Mouse (Mus musculus) lung, embryonic 15.5 days (tissue): ENCODE data around the gene Fdxacb1. TPM values are rescaled to one million over a fixed set of nuclear protein-coding genes. Genes with fewer than 3 reads are reported as not detected.

Experiments
- ATAC-seq: fragments of 200-750 bp; cut with Nextera tagmentation; 2 replicates; pipeline ENCODE4 v1.8.0; 2017; ENCODE audit warnings: moderate number of reproducible peaks, borderline replicate concordance; ENCODE audit not compliant: low FRiP score, low TSS enrichment; ENCODE audit errors: extremely low read depth
- H3K27ac ChIP-seq: fragments of 300-500 bp; sonication (generic); 2 replicates; pipeline ENCODE4 v1.5.1; 2015; ENCODE audit warnings: moderate library complexity, mild to moderate bottlenecking, inconsistent platforms
- H3K27me3 ChIP-seq: fragments of 300-500 bp; sonication (generic); 2 replicates; pipeline ENCODE4 v1.6.1; 2015; ENCODE audit warnings: inconsistent platforms
- H3K36me3 ChIP-seq: fragments of 300-500 bp; sonication (generic); 2 replicates; pipeline ENCODE4 v1.6.1; 2015; ENCODE audit warnings: inconsistent platforms
- H3K4me1 ChIP-seq: fragments of 300-500 bp; sonication (generic); 2 replicates; pipeline ENCODE4 v1.6.1; 2015; ENCODE audit warnings: inconsistent platforms
- H3K4me2 ChIP-seq: fragments of 300-500 bp; sonication (generic); 2 replicates; pipeline ENCODE4 v1.6.1; 2015; ENCODE audit warnings: inconsistent platforms, mild to moderate bottlenecking, moderate library complexity
- H3K4me3 ChIP-seq: fragments of 300-500 bp; sonication (generic); 2 replicates; pipeline ENCODE4 v1.5.1; 2015; ENCODE audit warnings: mild to moderate bottlenecking, inconsistent platforms
- H3K9ac ChIP-seq: fragments of 300-500 bp; sonication (generic); 2 replicates; pipeline ENCODE4 v1.6.1; 2015; ENCODE audit warnings: inconsistent platforms
- H3K9me3 ChIP-seq: fragments of 300-500 bp; sonication (generic); 2 replicates; pipeline ENCODE4 v1.6.1; 2016; ENCODE audit warnings: inconsistent platforms
- WGBS: fragments of 180-500 bp; shearing (Covaris S2); methylation state at CpG from one replicate; pipeline ENCODE4 v1.1.7; 2015; 5-methylcytosine and 5-hydroxymethylcytosine counted together
- polyA plus RNA-seq: library from polyadenylated mRNA; unstranded; fragments of >200 nt; fragmentation: Nextera tagmentation; extraction: Ambion mirVana; gene quantifications from 2 replicates; pipeline ENCODE4 v1.2.1, GENCODE M21; 2015

The Fdxacb1 gene
- polyA plus RNA-seq, 1 experiment from 2014 or later: 11.3 TPM

- ATAC-seq: no peak
- H3K4me3 ChIP-seq: no peak overlapping the region
- H3K4me1 ChIP-seq: peaks cover 24% of the 10 kb centered on the region; the same call in 1 of the 2 replicates
- H3K27ac ChIP-seq: no peak overlapping the region
- 26% methylated on average over 4 of the region's 4 CpGs for WGBS
- no peak overlapping the region for H3K9ac ChIP-seq
- H3K36me3 ChIP-seq: no peaks in the 10 kb centered on the region
- no peaks in the 10 kb centered on the region for H3K9me3 ChIP-seq
- H3K27me3 ChIP-seq: no peaks in the 10 kb centered on the region
- no peak overlapping the region for H3K4me2 ChIP-seq
These were observed 38.4 kb upstream of the Fdxacb1 start for GRCm38 (mm10) chr9:50729600-50729999.

- no peak for ATAC-seq
- Histone ChIP-seq H3K36me3 (no peaks in the 10 kb centered on the region), H3K4me2 (no peak overlapping the region), H3K4me1 (peaks cover 8% of the 10 kb centered on the region; the same call in 1 of the 2 replicates), H3K9ac (no peak overlapping the region), H3K27me3 (no peaks in the 10 kb centered on the region), H3K9me3 (no peaks in the 10 kb centered on the region), H3K27ac (no peak overlapping the region), H3K4me3 (no peak overlapping the region)
- WGBS: 16% methylated on average over 4 of the region's 4 CpGs
These were observed 35.5 kb upstream of the Fdxacb1 start for GRCm38 (mm10) chr9:50732560-50732959.

DNA sequence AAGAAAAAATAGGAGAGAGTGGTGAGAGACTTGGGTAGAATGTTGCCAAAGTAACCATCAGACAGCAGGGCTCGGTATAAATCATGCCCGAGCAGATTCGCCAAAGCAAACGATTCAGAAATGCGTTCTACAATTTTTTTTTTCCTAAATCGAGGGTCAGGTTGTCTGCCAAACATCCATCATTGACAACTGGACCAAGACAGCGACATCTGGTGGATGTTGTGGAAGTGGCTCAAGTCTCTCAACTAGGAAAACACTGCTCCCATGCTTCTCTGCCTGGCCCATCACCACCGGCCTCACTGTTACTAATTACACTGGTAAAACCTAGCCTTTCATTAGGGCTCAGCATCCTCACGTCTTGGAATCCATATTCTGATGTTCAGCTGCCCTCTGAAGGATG is 33.0 kb upstream of the Fdxacb1 start:
- no peaks in the 10 kb centered on the region for H3K9me3 ChIP-seq
- ATAC-seq: no peak
- no peak overlapping the region for H3K4me3 ChIP-seq
- no peaks in the 10 kb centered on the region for H3K27me3 ChIP-seq
- no peak overlapping the region for H3K4me2 ChIP-seq
- WGBS: 2% methylated on average over 9 of the region's 9 CpGs
- H3K36me3 ChIP-seq: no peaks in the 10 kb centered on the region
- H3K4me1 ChIP-seq: peaks cover 9% of the 10 kb centered on the region
- H3K9ac ChIP-seq: no peak overlapping the region
- H3K27ac ChIP-seq: no peak overlapping the region

DNA sequence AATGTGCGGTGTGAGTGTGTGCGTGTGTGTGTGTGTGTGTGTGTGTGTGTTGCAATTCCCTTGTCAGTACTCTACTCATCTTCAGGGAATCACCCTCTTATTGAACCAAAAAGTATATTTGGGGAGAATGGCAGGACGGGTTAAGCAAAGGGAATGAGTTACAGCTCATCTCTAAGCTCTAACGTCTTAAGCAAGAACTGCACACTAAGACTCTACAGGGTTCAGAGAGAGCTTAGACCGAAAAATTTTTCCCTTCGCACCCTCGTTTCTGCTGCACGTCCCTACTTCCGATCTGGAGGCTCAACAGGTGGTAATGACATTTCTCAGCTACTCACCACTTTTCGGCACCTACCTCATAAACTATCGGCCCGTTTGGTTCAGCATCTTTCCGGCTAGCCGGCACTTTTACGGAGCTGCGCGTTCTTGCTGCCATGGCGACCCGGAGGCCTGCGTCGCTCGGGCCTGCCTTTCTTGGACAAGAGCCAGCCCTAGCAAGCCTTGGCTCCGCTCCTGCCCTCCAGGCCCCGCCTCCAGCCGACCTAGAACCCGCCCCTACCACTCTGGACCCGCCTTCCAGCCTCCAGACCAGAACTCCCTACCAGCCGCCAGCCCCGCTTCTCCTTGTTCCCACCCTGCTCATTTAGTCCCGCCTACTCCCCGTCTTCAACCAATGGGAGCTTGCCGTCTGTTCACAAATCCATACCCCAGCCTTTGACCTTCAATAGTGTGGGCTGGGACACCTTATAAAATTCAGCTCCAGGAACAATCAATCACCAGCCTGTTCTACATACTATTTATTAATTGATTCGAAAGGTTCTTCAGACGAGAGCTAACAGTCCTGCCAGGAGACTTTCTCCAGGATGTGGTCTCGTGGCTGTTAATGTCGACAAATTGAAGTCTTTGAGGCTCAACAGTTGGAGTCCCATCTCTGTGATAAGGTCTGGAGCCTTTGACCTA is 28.8 kb upstream of the Fdxacb1 start, which contains the start of gene Dixdc1:
Gene Dixdc1, minus strand, starts transcription at position 604 of the 957 bp plus-strand sequence.
- H3K27me3 ChIP-seq: no peaks in the 10 kb centered on the region
- H3K4me1 ChIP-seq: peaks cover 9% of the 10 kb centered on the region
- H3K9me3 ChIP-seq: no peaks in the 10 kb centered on the region
- WGBS: 12% methylated on average over 36 of the region's 36 CpGs
- no peak within 1 kb of the TSS for H3K9ac ChIP-seq
- peak within 1 kb of the TSS; percentile 35 for H3K4me3 ChIP-seq
- H3K4me2 ChIP-seq: peak within 1 kb of the TSS; percentile 59
- peak; percentile 97 for ATAC-seq
- no peaks in the 10 kb centered on the region for H3K36me3 ChIP-seq
- H3K27ac ChIP-seq: no peak within 1 kb of the TSS

DNA sequence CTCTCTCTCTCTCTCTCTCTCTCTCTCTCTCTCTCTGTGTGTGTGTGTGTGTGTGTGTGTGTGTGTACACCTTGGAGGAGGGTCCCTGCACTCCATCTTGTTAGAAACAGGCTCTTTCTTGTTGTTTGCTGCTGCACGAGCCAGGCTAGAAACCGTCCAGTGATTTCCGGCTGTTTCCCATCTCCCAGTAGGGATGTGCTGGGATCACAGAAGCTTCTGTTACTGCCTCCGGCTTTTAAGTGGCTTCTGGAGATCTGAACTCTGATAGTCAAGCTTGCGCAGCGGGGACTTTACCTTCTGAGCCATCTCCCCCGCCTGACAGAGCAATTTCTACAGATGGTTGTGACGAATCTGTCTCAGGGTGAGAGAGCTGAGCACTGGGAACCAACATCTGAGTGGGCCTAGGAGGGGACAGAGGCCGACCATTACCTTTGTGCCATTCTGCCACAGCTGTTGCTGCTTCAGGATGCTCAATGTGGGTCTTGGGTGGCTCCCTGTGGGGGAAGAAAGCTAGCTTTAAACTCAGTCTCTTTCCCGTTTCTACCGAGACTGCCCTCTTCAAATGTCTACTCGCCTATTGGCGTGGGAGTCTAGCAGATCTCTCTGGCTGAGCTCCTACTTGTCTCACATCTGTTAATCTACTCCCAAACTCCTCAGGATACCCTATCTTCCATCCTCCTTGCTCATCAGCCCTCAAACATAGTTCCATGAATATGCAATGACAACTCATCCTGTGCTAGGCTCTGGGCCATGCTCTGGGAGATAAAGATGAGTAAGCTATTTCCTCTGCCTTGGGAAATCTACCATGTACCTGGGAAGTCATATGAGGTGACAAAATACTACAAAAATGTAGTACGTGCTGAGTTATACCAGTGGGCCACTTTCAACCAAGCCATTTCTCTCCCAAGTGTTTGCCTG is 26.9 kb upstream of the Fdxacb1 start:
- Histone ChIP-seq H3K4me3 (no peak overlapping the region), H3K27ac (no peak overlapping the region), H3K27me3 (no peaks in the 10 kb centered on the region), H3K9me3 (no peaks in the 10 kb centered on the region), H3K36me3 (no peaks in the 10 kb centered on the region), H3K9ac (no peak overlapping the region), H3K4me1 (peaks cover 9% of the 10 kb centered on the region), H3K4me2 (no peak overlapping the region)
- no peak for ATAC-seq
- 80% methylated on average over 14 of the region's 14 CpGs for WGBS

- no peaks in the 10 kb centered on the region for H3K9me3 ChIP-seq
- H3K36me3 ChIP-seq: no peaks in the 10 kb centered on the region
- WGBS: 70% methylated on average over 3 of the region's 3 CpGs
- H3K27me3 ChIP-seq: no peaks in the 10 kb centered on the region
- ATAC-seq: no peak
- H3K4me3 ChIP-seq: no peak overlapping the region
- H3K4me2 ChIP-seq: no peak overlapping the region
- H3K27ac ChIP-seq: no peak overlapping the region
- H3K9ac ChIP-seq: no peak overlapping the region
- H3K4me1 ChIP-seq: peaks cover 15% of the 10 kb centered on the region
These were observed 25.8 kb upstream of the Fdxacb1 start for GRCm38 (mm10) chr9:50742261-50742660.

GRCm38 (mm10) chr9:50742744-50743143 is 25.3 kb upstream of the Fdxacb1 start:
- H3K4me1 ChIP-seq: peaks cover 15% of the 10 kb centered on the region
- no peak overlapping the region for H3K27ac ChIP-seq
- no peak overlapping the region for H3K4me3 ChIP-seq
- no peaks in the 10 kb centered on the region for H3K9me3 ChIP-seq
- no peaks in the 10 kb centered on the region for H3K27me3 ChIP-seq
- H3K9ac ChIP-seq: no peak overlapping the region
- ATAC-seq: no peak
- H3K4me2 ChIP-seq: no peak overlapping the region
- 69% methylated on average over 2 of the region's 2 CpGs for WGBS
- no peaks in the 10 kb centered on the region for H3K36me3 ChIP-seq

GRCm38 (mm10) chr9:50745806-50746205 is 22.2 kb upstream of the Fdxacb1 start:
- peak overlapping the region; percentile 91 for H3K27ac ChIP-seq

GRCm38 (mm10) chr9:50746214-50746677 is 21.8 kb upstream of the Fdxacb1 start, which contains the start of gene 2310030G06Rik:
Gene 2310030G06Rik (minus strand): TSS chr9:50746536.
- H3K9me3 ChIP-seq: no peaks in the 10 kb centered on the region
- peak within 1 kb of the TSS; percentile 41 for H3K9ac ChIP-seq
- H3K27me3 ChIP-seq: no peaks in the 10 kb centered on the region
- H3K4me1 ChIP-seq: peaks cover 16% of the 10 kb centered on the region; the same call in 1 of the 2 replicates
- peak within 1 kb of the TSS; percentile 41 for H3K4me3 ChIP-seq
- peak; percentile 77; the same call in 1 of the 2 replicates for ATAC-seq
- peak within 1 kb of the TSS; percentile 57 for H3K4me2 ChIP-seq
- no peaks in the 10 kb centered on the region for H3K36me3 ChIP-seq
- peak within 1 kb of the TSS; percentile 91 for H3K27ac ChIP-seq
- 1% methylated on average over 19 of the region's 19 CpGs for WGBS

More at GRCm38 (mm10) chr9:50745806-50746205, 22.2 kb upstream of the Fdxacb1 start:
- 16% methylated on average over 7 of the region's 7 CpGs for WGBS
- Histone ChIP-seq H3K4me3 (peak overlapping the region; percentile 41), H3K4me2 (peak overlapping the region; percentile 57), H3K9ac (peak overlapping the region; percentile 41), H3K9me3 (no peaks in the 10 kb centered on the region), H3K27me3 (no peaks in the 10 kb centered on the region), H3K4me1 (0 out of 2 replicates have a peak, but pooled peaks cover 11% of the 10 kb centered on the region), H3K36me3 (no peaks in the 10 kb centered on the region)
- ATAC-seq: peak; percentile 78; the same call in 1 of the 2 replicates

GRCm38 (mm10) chr9:50750706-50751105 is 17.3 kb upstream of the Fdxacb1 start:
- no peak for ATAC-seq
- H3K36me3 ChIP-seq: no peaks in the 10 kb centered on the region
- no peaks in the 10 kb centered on the region for H3K9me3 ChIP-seq
- peaks cover 41% of the 10 kb centered on the region for H3K4me1 ChIP-seq
- no peak overlapping the region for H3K4me3 ChIP-seq
- H3K27ac ChIP-seq: no peak overlapping the region
- WGBS: 72% methylated on average over 6 of the region's 6 CpGs
- no peak overlapping the region for H3K4me2 ChIP-seq
- no peaks in the 10 kb centered on the region for H3K27me3 ChIP-seq
- H3K9ac ChIP-seq: no peak overlapping the region

DNA sequence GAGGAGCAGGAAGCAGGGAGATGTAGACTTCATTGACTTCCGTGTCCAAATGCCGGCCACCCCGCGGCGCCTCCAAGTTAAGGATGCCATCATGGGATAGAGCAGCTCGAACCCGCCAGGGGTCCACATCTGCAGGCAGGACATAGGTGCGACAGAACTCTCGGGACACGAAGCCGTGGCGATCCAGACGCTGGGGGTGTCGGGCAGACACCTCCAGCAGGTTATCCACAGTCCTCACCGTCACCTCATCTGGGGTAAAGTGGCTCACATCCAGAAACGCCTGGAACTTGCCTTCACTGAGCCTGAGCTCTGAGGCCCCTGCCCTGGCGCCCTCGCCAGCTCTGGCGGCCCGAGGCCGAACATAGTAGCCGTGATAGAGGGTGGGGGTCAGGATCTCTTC is 16.7 kb upstream of the Fdxacb1 start, which contains the start of gene Cryab:
Gene Cryab, plus strand, starts transcription at position 3 of the 400 bp plus-strand sequence.
- peak within 1 kb of the TSS; percentile 46 for H3K4me2 ChIP-seq
- 0 out of 2 replicates have a peak, but pooled peaks have one; percentile 24 for ATAC-seq
- H3K9ac ChIP-seq: 0 out of 2 replicates have a peak within 1 kb of the TSS, but pooled peaks have one; percentile 20
- 54% methylated on average over 22 of the region's 22 CpGs for WGBS
- peak within 1 kb of the TSS; percentile 91 for H3K27ac ChIP-seq
- no peaks in the 10 kb centered on the region for H3K27me3 ChIP-seq
- H3K4me1 ChIP-seq: peaks cover 37% of the 10 kb centered on the region
- H3K36me3 ChIP-seq: no peaks in the 10 kb centered on the region
- no peaks in the 10 kb centered on the region for H3K9me3 ChIP-seq
- H3K4me3 ChIP-seq: peak within 1 kb of the TSS; percentile 18
